ENCODE assay signal across 10 mouse cellular contexts in genomic region chr5:123499717-123500116, GRCm38 (mm10). TPM values are rescaled to one million over a fixed set of nuclear protein-coding genes. Genes with fewer than 3 reads are reported as not detected.
DNase-seq lines count a peak whose midpoint lies in the region; ATAC-seq and TF ChIP-seq lines count a peak whose summit lies in the region.
"Had no signal": no experiment of that assay in that cellular context is flagged by ENCODE, and none has a peak within 500 bp of the region (broad histone marks: within the 10 kb centered on the region; RNA-seq: fewer than 3 reads in every experiment).

No protein-coding gene starts in this region.

- no peak overlapping the region for H3K9ac ChIP-seq in hindbrain, embryonic 11.5 days (ENCODE audit: low read depth, low read length)
- no peak overlapping the region for H3K9ac ChIP-seq in ES-E14 (ENCODE audit: insufficient read depth, low read depth, low read length, poor library complexity, severe bottlenecking)
- no peak overlapping the region for H3K9ac ChIP-seq in forebrain, embryonic 15.5 days (replicated peaks)
- H3K9ac ChIP-seq: hindbrain, embryonic 15.5 days had no signal

- WGBS in hindbrain, embryonic 11.5 days, result 49% methylated on average over 4 of the region's 4 CpGs
- 48% methylated on average over 4 of the region's 4 CpGs for WGBS in hindbrain, embryonic 10.5 days
- WGBS in forebrain, embryonic 15.5 days, result 52% methylated on average over 4 of the region's 4 CpGs

- intact Hi-C loops in left cerebral cortex, postnatal 25 days (cut with DNase I), result loop anchor here (2.0 to 5.0 kb wide), 3 partner anchors 55 to 247 kb away; partner anchors contain the start of gene Wdr66

- no peaks in the 10 kb centered on the region for H3K36me3 ChIP-seq in hindbrain, embryonic 11.5 days (ENCODE audit: control insufficient read depth, insufficient read depth, low read length)
- no peaks in the 10 kb centered on the region for H3K36me3 ChIP-seq in hindbrain, embryonic 10.5 days
- H3K36me3 ChIP-seq in ES-E14 (ENCODE audit: control insufficient read depth, insufficient read depth, low read length, poor library complexity, severe bottlenecking), result no peaks in the 10 kb centered on the region
- no peaks in the 10 kb centered on the region for H3K36me3 ChIP-seq in forebrain, embryonic 15.5 days
- H3K36me3 ChIP-seq: hindbrain, embryonic 15.5 days had no signal

- no peak overlapping the region for H3K4me2 ChIP-seq in hindbrain, embryonic 11.5 days (replicated peaks; ENCODE audit: low read depth, low read length)
- H3K4me2 ChIP-seq in forebrain, embryonic 15.5 days (replicated peaks), result no peak overlapping the region
- H3K4me2 ChIP-seq: hindbrain, embryonic 15.5 days had no signal

- no peaks in the 10 kb centered on the region for H3K4me1 ChIP-seq in hindbrain, embryonic 11.5 days (replicated peaks; ENCODE audit: control insufficient read depth, insufficient read depth, low read length)
- H3K4me1 ChIP-seq in hindbrain, embryonic 10.5 days (replicated peaks), result peaks cover 38% of the 10 kb centered on the region
- H3K4me1 ChIP-seq in ES-E14 (ENCODE audit: control insufficient read depth in 2 of 2, insufficient read depth in 2 of 2, low read length in 2 of 2, poor library complexity in 1 of 2), result peaks cover 0 to 21% of the 10 kb centered on the region in 2 experiments; a peak in 2 of 4 replicates
- peaks cover 11% of the 10 kb centered on the region for H3K4me1 ChIP-seq in forebrain, embryonic 15.5 days

- no peak overlapping the region for H3K27ac ChIP-seq in hindbrain, embryonic 11.5 days (ENCODE audit: low read depth, low read length)
- H3K27ac ChIP-seq in hindbrain, embryonic 10.5 days, result no peak overlapping the region
- no peak overlapping the region for H3K27ac ChIP-seq in ES-E14 (ENCODE audit: insufficient read depth, low read depth, low read length, poor library complexity, severe bottlenecking)
- no peak overlapping the region for H3K27ac ChIP-seq in forebrain, embryonic 15.5 days (replicated peaks)
- H3K27ac ChIP-seq: hindbrain, embryonic 15.5 days had no signal

- H3K9me3 ChIP-seq in hindbrain, embryonic 11.5 days (ENCODE audit: control insufficient read depth, low read length), result no peaks in the 10 kb centered on the region
- H3K9me3 ChIP-seq in hindbrain, embryonic 10.5 days, result no peaks in the 10 kb centered on the region
- no peaks in the 10 kb centered on the region for H3K9me3 ChIP-seq in ES-E14 (ENCODE audit: control insufficient read depth, insufficient read depth, low read depth, low read length)
- no peaks in the 10 kb centered on the region for H3K9me3 ChIP-seq in forebrain, embryonic 15.5 days
- H3K9me3 ChIP-seq: hindbrain, embryonic 15.5 days; megakaryocyte, embryonic 14.5 days had no signal

- in situ Hi-C loops in ES-E14 (cut with MboI; ENCODE audit: low sequenced_read_pairs in 2 of 2, unreplicated experiment in 2 of 2), result no loop called here

- no peaks in the 10 kb centered on the region for H3K27me3 ChIP-seq in hindbrain, embryonic 11.5 days (ENCODE audit: control insufficient read depth, insufficient read depth, low read length)
- peaks cover 21% of the 10 kb centered on the region for H3K27me3 ChIP-seq in hindbrain, embryonic 10.5 days (ENCODE audit: insufficient read depth, poor library complexity, severe bottlenecking)
- no peaks in the 10 kb centered on the region for H3K27me3 ChIP-seq in forebrain, embryonic 15.5 days
- H3K27me3 ChIP-seq: hindbrain, embryonic 15.5 days had no signal

- no peak overlapping the region for H3K4me3 ChIP-seq in hindbrain, embryonic 11.5 days (ENCODE audit: low read depth, low read length)
- no peak overlapping the region for H3K4me3 ChIP-seq in hindbrain, embryonic 10.5 days
- no peak overlapping the region for H3K4me3 ChIP-seq in ES-E14 (ENCODE audit: insufficient read depth in 1 of 2, low read depth in 1 of 2, low read length in 2 of 2, poor library complexity in 1 of 2, severe bottlenecking in 1 of 2)
- H3K4me3 ChIP-seq in forebrain, embryonic 15.5 days, result no peak overlapping the region
- H3K4me3 ChIP-seq: hindbrain, embryonic 15.5 days; megakaryocyte, embryonic 14.5 days had no signal

- no peak for ATAC-seq in hindbrain, embryonic 11.5 days (ENCODE audit: low FRiP score)
- no peak for ATAC-seq in forebrain, embryonic 15.5 days (replicated peaks)

- peak; percentile 21 for DNase-seq in hindbrain, embryonic 11.5 days (ENCODE audit: low spot score)
- DNase-seq in hindbrain, embryonic 10.5 days (ENCODE audit: low spot score), result no peak
- DNase-seq in 3T3-L1 (ENCODE audit: low read depth, low spot score) (peak; percentile 76), ES-E14 (ENCODE audit: low read depth, low spot score) (no peak)
- DNase-seq in cerebellum, postnatal 10 days, result peak; percentile 73 to 75
- peak; percentile 38 to 74 for DNase-seq in left cerebral cortex, postnatal 25 days (ENCODE audit: low spot score in 2 of 2)
- no peak for DNase-seq in urinary bladder, adult 18-20 months (ENCODE audit: low spot score in 2 of 2)

TF ChIP-seq in ES-E14, 5 proteins besides CTCF, POLR2A, EP300 and RAD21:
- no peak for TF ChIP-seq CHD2 (IDR thresholded peaks at IDR 0.05; ENCODE audit: low read depth, low read length)
- no peak for TF ChIP-seq ZNF384 (IDR thresholded peaks at IDR 0.05; ENCODE audit: low read depth, low read length)
- no peak for TF ChIP-seq MAFK (IDR thresholded peaks at IDR 0.05; ENCODE audit: insufficient read depth, low read depth, low read length)
- TF ChIP-seq ZC3H11A (IDR thresholded peaks at IDR 0.05; ENCODE audit: borderline replicate concordance, low read depth, low read length), result 0 out of 2 replicates have a peak, but pooled peaks have one; percentile 3

RNA-seq across cellular contexts. Expression of gene Il31, which starts 10.4 kb away (rescaled TPM):
- polyA plus RNA-seq in hindbrain, embryonic 11.5 days (2014; fragmentation: Nextera tagmentation; extraction: Ambion mirVana), result not detected in 2 replicates
- not detected in 2 replicates for polyA plus RNA-seq in hindbrain, embryonic 10.5 days (2016; fragmentation: Nextera tagmentation; extraction: Ambion mirVana)
- total RNA-seq in ES-E14 (2012; rRNA removed), result not detected in 2 replicates
- total RNA-seq in left cerebral cortex, postnatal 25 days (2021), result not detected
- not detected in 2 replicates for polyA plus RNA-seq in forebrain, embryonic 15.5 days (2015; fragmentation: Nextera tagmentation; extraction: Ambion mirVana)
- polyA plus RNA-seq: hindbrain, embryonic 15.5 days had no signal

RNA-seq across cellular contexts. Expression of gene B3gnt4, which starts 10.5 kb away (rescaled TPM):
- polyA plus RNA-seq in hindbrain, embryonic 11.5 days (2014; fragmentation: Nextera tagmentation; extraction: Ambion mirVana), result 1.1 and 1.5 TPM in 2 replicates
- polyA plus RNA-seq in hindbrain, embryonic 10.5 days (2016; fragmentation: Nextera tagmentation; extraction: Ambion mirVana), result 1.3 and 1.4 TPM in 2 replicates
- 1.2 TPM in 2 replicates for total RNA-seq in ES-E14 (2012; rRNA removed)
- 1 to 10 TPM; 1.1 TPM for total RNA-seq in left cerebral cortex, postnatal 25 days (2021)
- polyA plus RNA-seq in forebrain, embryonic 15.5 days (2015; fragmentation: Nextera tagmentation; extraction: Ambion mirVana), result 0.87 and 1.7 TPM in 2 replicates

RNA-seq across cellular contexts. Expression of gene Lrrc43, which starts 10.6 kb away (rescaled TPM):
- 0.26 and 0.39 TPM in 2 replicates for polyA plus RNA-seq in hindbrain, embryonic 11.5 days (2014; fragmentation: Nextera tagmentation; extraction: Ambion mirVana)
- polyA plus RNA-seq in hindbrain, embryonic 10.5 days (2016; fragmentation: Nextera tagmentation; extraction: Ambion mirVana), result 0.07 and 0.31 TPM in 2 replicates
- total RNA-seq in ES-E14 (2012; rRNA removed), result 0.16 TPM in 1 of 2 replicates, not detected in the other
- total RNA-seq in left cerebral cortex, postnatal 25 days (2021), result under 1 TPM; 0.34 to 0.57 TPM
- 0.36 and 0.83 TPM in 2 replicates for polyA plus RNA-seq in forebrain, embryonic 15.5 days (2015; fragmentation: Nextera tagmentation; extraction: Ambion mirVana)

RNA-seq across cellular contexts. Expression of gene Diablo, which starts 24.3 kb away (rescaled TPM):
- 145 and 146 TPM in 2 replicates for polyA plus RNA-seq in hindbrain, embryonic 11.5 days (2014; fragmentation: Nextera tagmentation; extraction: Ambion mirVana)
- 149 and 152 TPM in 2 replicates for polyA plus RNA-seq in hindbrain, embryonic 10.5 days (2016; fragmentation: Nextera tagmentation; extraction: Ambion mirVana)
- 54.1 and 57.9 TPM in 2 replicates for total RNA-seq in ES-E14 (2012; rRNA removed)
- total RNA-seq in left cerebral cortex, postnatal 25 days (2021), result 10 to 100 TPM; 29.9 to 32.4 TPM
- polyA plus RNA-seq in forebrain, embryonic 15.5 days (2015; fragmentation: Nextera tagmentation; extraction: Ambion mirVana), result 113 and 119 TPM in 2 replicates

RNA-seq across cellular contexts. Expression of gene Gm49027, which starts 25.6 kb away (rescaled TPM):
- 0.56 and 0.66 TPM in 2 replicates for polyA plus RNA-seq in hindbrain, embryonic 11.5 days (2014; fragmentation: Nextera tagmentation; extraction: Ambion mirVana)
- polyA plus RNA-seq in hindbrain, embryonic 10.5 days (2016; fragmentation: Nextera tagmentation; extraction: Ambion mirVana), result not detected in 2 replicates
- 0.94 and 1.2 TPM in 2 replicates for total RNA-seq in ES-E14 (2012; rRNA removed)
- total RNA-seq in left cerebral cortex, postnatal 25 days (2021), result 1 to 10 TPM; 2.5 to 5.7 TPM
- polyA plus RNA-seq in forebrain, embryonic 15.5 days (2015; fragmentation: Nextera tagmentation; extraction: Ambion mirVana), result 3.8 and 4.0 TPM in 2 replicates

Comparison
In these comparisons a context has a peak if more than half of its experiments do, and no peak if none do; other contexts are left out.
1. DNase-seq: peak in hindbrain, embryonic 11.5 days (single experiment), 3T3-L1 (single experiment), cerebellum, postnatal 10 days (2 of 2) and left cerebral cortex, postnatal 25 days (2 of 2); none in hindbrain, embryonic 10.5 days (single experiment), ES-E14 (single experiment) and urinary bladder, adult 18-20 months (0 of 2).